Mouse (Mus musculus) embryonic facial prominence, embryonic 14.5 days (tissue): ENCODE results near the gene Hist4h4. TPM values are rescaled to one million over a fixed set of nuclear protein-coding genes. Genes with fewer than 3 reads are reported as not detected.
A peak's percentile ranks its signal among the peaks of the same experiment; 100 is the strongest.

Source experiments
- ATAC-seq: fragments of 200-750 bp; cut with Nextera tagmentation; 2 replicates; pipeline ENCODE4 v1.8.0; 2017; ENCODE audit warnings: low read depth, moderate number of reproducible peaks, moderate TSS enrichment
- DNase-seq: peaks from one replicate; pipeline ENCODE4 v3.0.0-alpha.2; 2015; ENCODE audit warnings: low spot score
- H3K27ac ChIP-seq: fragments of 300-500 bp; sonication (generic); replicated peaks from 2 replicates; pipeline ENCODE4 v1.5.1; 2014; ENCODE audit warnings: low read depth, mild to moderate bottlenecking, low read length, moderate library complexity
- H3K27me3 ChIP-seq: fragments of 300-500 bp; sonication (generic); replicated peaks from 2 replicates; pipeline ENCODE4 v1.6.1; 2014; ENCODE audit warnings: low read length; ENCODE audit not compliant: control insufficient read depth, insufficient read depth
- H3K36me3 ChIP-seq: fragments of 300-500 bp; sonication (generic); 2 replicates; pipeline ENCODE4 v1.6.1; 2014; ENCODE audit warnings: low read length, mixed read lengths; ENCODE audit not compliant: control insufficient read depth, insufficient read depth
- H3K4me1 ChIP-seq: fragments of 300-500 bp; sonication (generic); 2 replicates; pipeline ENCODE4 v1.6.1; 2014; ENCODE audit warnings: antibody characterized with exemption, low read length; ENCODE audit not compliant: control insufficient read depth, insufficient read depth
- H3K4me2 ChIP-seq: fragments of 300-500 bp; sonication (generic); 2 replicates; pipeline ENCODE4 v1.6.1; 2014; ENCODE audit warnings: low read depth, mild to moderate bottlenecking, low read length, moderate library complexity, mixed read lengths
- H3K4me3 ChIP-seq: fragments of 300-500 bp; sonication (generic); 2 replicates; pipeline ENCODE4 v1.5.1; 2014; ENCODE audit warnings: low read depth, mild to moderate bottlenecking, low read length
- H3K9ac ChIP-seq: fragments of 300-500 bp; sonication (generic); 2 replicates; pipeline ENCODE4 v1.6.1; 2014; ENCODE audit warnings: low read depth, mild to moderate bottlenecking, low read length, moderate library complexity, mixed read lengths
- H3K9me3 ChIP-seq: fragments of 300-500 bp; sonication (generic); 2 replicates; pipeline ENCODE4 v1.6.1; 2016; ENCODE audit warnings: low read length; ENCODE audit not compliant: control insufficient read depth
- WGBS: fragments of 180-500 bp; shearing (Covaris S2); extraction: QIAGEN DNeasy Blood & Tissue Kit; methylation state at CpG from one replicate; pipeline ENCODE4 v1.1.7; 2014; 5-methylcytosine and 5-hydroxymethylcytosine counted together
- microRNA-seq: library from miRNA; unstranded; fragments of <30 nt; microRNA quantifications from one replicate; pipeline ENCODE4, GENCODE M21; 2016; ENCODE audit warnings: borderline number of aligned reads
- polyA plus RNA-seq: library from polyadenylated mRNA; unstranded; fragments of >200 nt; fragmentation: Nextera tagmentation; extraction: Ambion mirVana; gene quantifications from 2 replicates; pipeline ENCODE4 v1.2.1, GENCODE M21; 2014

Gene Hist4h4
- polyA plus RNA-seq, 1 experiment from 2014 or later, result 0.64 TPM

DNA sequence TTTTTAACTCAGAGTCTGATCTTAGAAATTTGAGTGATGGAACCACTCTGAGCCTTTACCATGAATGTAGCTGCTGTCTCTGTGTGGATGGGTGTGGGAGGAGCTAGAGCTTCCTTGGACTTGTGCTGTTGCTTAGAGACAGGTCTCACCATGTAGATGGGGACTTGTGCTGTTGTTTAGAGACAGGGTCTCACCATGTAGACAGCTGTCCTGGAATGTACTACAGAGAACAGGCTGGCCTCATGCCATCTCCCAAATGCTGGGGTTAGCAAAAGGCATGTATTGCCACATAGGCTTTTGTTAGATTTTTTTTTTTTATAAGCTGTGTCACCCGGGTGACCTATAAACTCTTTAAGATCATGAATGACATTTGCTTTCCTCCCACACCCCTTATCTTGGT lies 40.3 kb downstream of the Hist4h4 start:
- WGBS, result 88% methylated on average over 1 of the region's 1 CpGs
- Histone ChIP-seq H3K9ac (no peak overlapping the region), H3K4me1 (no peaks in the 10 kb centered on the region), H3K27me3 (no peaks in the 10 kb centered on the region), H3K4me3 (no peak overlapping the region), H3K36me3 (no peaks in the 10 kb centered on the region), H3K27ac (no peak overlapping the region), H3K4me2 (no peak overlapping the region), H3K9me3 (no peaks in the 10 kb centered on the region)
- ATAC-seq (no peak), DNase-seq (peak; percentile 45)

Small RNA genes within 50 kb of the gene (microRNA-seq; reads per million reads assigned to microRNA genes)
- gene Gm44364, result not detected

Other genes with a start within 250 kb of the Hist4h4 start
- gene Plbd1, start 142.5 kb downstream of the Hist4h4 start, polyA plus RNA-seq, result 12.1 and 12.4 TPM in 2 replicates
- gene Gucy2c, start 22.6 kb downstream of the Hist4h4 start, polyA plus RNA-seq, result 0.13 and 0.15 TPM in 2 replicates
- gene H2afj, start 3.8 kb upstream of the Hist4h4 start, polyA plus RNA-seq, result 93.2 and 98.2 TPM in 2 replicates
- gene BC049715, start 23.2 kb upstream of the Hist4h4 start, polyA plus RNA-seq, result 1.1 and 1.7 TPM in 2 replicates
- 94.3 and 94.7 TPM in 2 replicates for gene Wbp11, start 23.8 kb upstream of the Hist4h4 start, polyA plus RNA-seq
- 2.5 and 2.8 TPM in 2 replicates for gene Smco3, start 31.0 kb upstream of the Hist4h4 start, polyA plus RNA-seq
- gene Art4, start 53.3 kb upstream of the Hist4h4 start, polyA plus RNA-seq, result 1.9 and 2.7 TPM in 2 replicates
- 321 and 362 TPM in 2 replicates for gene Mgp, start 71.4 kb upstream of the Hist4h4 start, polyA plus RNA-seq
- gene Erp27, start 117.8 kb upstream of the Hist4h4 start, polyA plus RNA-seq, result 0.20 and 0.22 TPM in 2 replicates
- not detected in 2 replicates for gene Pde6h, start 119.4 kb upstream of the Hist4h4 start, polyA plus RNA-seq
- gene Arhgdib, start 137.5 kb upstream of the Hist4h4 start, polyA plus RNA-seq, result 117 and 118 TPM in 2 replicates